Mouse (Mus musculus): ENCODE results near the gene Tspan11. TPM values are rescaled to one million over a fixed set of nuclear protein-coding genes. Genes with fewer than 3 reads are reported as not detected.

The Tspan11 gene
- polyA plus RNA-seq, 1 experiment from 2014 or later: 2.6 TPM

DNA sequence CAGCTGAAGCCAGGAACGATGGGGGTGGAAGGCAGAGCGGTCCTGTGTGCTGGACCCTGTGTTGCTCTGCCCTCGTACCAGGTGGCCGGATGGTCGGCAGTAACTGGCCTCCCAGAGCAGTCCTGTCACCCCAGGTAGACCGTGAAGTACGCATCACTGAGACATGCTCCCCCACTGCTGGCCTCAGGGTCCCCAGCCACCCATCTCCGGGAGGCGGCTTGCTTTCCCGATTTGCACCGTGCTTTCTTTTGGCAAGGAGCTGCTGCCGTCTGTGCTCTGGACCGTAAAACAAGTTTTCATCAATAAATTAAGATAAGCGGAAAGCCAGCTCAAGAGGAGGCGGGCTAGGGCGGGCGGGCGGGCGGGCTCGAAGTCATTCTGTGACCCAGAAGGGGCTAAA lies 91.6 kb downstream of the Tspan11 start:
- Histone ChIP-seq H3K4me2 (ENCODE audit: low read depth, low read length) (no peak overlapping the region), H3K36me3 (ENCODE audit: control insufficient read depth, insufficient read depth) (no peaks in the 10 kb centered on the region), H3K27me3 (ENCODE audit: control insufficient read depth, insufficient read depth, low read length) (no peaks in the 10 kb centered on the region), H3K9ac (ENCODE audit: low read length) (no peak overlapping the region), H3K27ac (ENCODE audit: low read length) (no peak overlapping the region), H3K9me3 (replicated peaks; ENCODE audit: control insufficient read depth, low read length) (no peaks in the 10 kb centered on the region), H3K4me3 (ENCODE audit: low read length) (no peak overlapping the region), H3K4me1 (ENCODE audit: control insufficient read depth, insufficient read depth, low read length) (peaks cover 54% of the 10 kb centered on the region)
- 79% methylated on average over 20 of the region's 20 CpGs for WGBS
- no peak for ATAC-seq (replicated peaks; ENCODE audit: extremely low read depth, insufficient read depth, low FRiP score)

DNA sequence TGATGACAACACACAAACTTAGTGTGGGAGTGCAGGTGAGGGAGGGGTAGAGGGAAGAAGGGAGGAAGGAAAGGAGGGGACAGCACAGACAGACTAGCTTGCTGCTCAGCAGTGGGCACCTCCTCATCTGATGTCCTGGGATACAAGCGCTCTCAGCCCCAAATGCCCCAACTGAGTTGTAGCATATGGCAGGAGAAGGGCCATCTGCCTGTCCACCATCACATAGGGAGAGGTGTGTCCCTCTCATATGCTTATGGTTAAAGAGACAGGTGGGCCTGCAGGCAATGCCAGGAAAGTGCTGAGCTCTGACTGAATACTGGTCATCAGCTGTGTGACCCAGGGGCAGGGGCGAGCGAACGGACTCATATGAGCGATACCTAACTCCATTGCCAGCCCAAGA lies 92.4 kb downstream of the Tspan11 start:
- Histone ChIP-seq H3K4me3 (ENCODE audit: low read length) (no peak overlapping the region), H3K27ac (ENCODE audit: low read length) (no peak overlapping the region), H3K9ac (ENCODE audit: low read length) (no peak overlapping the region), H3K4me2 (ENCODE audit: low read depth, low read length) (no peak overlapping the region), H3K27me3 (ENCODE audit: control insufficient read depth, insufficient read depth, low read length) (no peaks in the 10 kb centered on the region), H3K36me3 (ENCODE audit: control insufficient read depth, insufficient read depth) (no peaks in the 10 kb centered on the region), H3K4me1 (ENCODE audit: control insufficient read depth, insufficient read depth, low read length) (peaks cover 45% of the 10 kb centered on the region), H3K9me3 (replicated peaks; ENCODE audit: control insufficient read depth, low read length) (no peaks in the 10 kb centered on the region)
- 98% methylated on average over 5 of the region's 5 CpGs for WGBS
- ATAC-seq (replicated peaks; ENCODE audit: extremely low read depth, insufficient read depth, low FRiP score): no peak

DNA sequence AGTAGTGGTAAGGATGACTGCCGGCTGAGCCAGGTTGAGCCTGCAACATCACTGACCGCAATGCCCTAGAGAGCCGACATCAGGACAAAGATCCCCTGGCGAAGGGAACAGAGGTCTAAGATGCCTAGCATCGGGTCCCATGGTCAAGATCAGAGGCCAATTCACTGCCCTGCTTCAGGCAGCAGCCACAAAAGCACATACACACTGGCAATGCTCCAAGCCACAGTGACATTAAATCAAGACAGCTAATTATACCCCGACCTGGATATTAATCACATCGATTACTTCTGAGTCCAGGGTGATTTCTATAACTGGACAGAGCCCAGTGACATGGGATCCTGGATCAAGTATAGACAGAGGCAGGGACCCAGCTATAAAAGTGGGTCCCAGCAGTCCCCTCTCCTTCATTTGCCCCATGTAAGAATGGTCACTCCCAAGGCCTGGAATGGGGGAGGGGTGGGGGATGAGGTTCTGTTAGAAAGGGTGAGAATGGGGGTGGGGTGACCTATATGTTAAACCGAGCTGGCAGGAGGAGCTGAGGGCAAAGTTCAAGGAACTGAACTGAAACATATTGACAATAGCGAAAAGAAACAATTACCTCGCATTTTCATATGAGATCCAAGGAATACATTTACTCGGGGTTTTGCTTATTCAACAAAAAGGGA lies 93.1 kb downstream of the Tspan11 start:
- Histone ChIP-seq H3K27me3 (ENCODE audit: control insufficient read depth, insufficient read depth, low read length) (no peaks in the 10 kb centered on the region), H3K9me3 (replicated peaks; ENCODE audit: control insufficient read depth, low read length) (no peaks in the 10 kb centered on the region), H3K4me2 (ENCODE audit: low read depth, low read length) (no peak overlapping the region), H3K36me3 (ENCODE audit: control insufficient read depth, insufficient read depth) (no peaks in the 10 kb centered on the region), H3K4me1 (ENCODE audit: control insufficient read depth, insufficient read depth, low read length) (peaks cover 43% of the 10 kb centered on the region), H3K27ac (ENCODE audit: low read length) (peak overlapping the region; percentile 74), H3K4me3 (ENCODE audit: low read length) (no peak overlapping the region), H3K9ac (ENCODE audit: low read length) (peak overlapping the region; percentile 42)
- 63% methylated on average over 11 of the region's 11 CpGs for WGBS
- no peak for ATAC-seq (replicated peaks; ENCODE audit: extremely low read depth, insufficient read depth, low FRiP score)

DNA sequence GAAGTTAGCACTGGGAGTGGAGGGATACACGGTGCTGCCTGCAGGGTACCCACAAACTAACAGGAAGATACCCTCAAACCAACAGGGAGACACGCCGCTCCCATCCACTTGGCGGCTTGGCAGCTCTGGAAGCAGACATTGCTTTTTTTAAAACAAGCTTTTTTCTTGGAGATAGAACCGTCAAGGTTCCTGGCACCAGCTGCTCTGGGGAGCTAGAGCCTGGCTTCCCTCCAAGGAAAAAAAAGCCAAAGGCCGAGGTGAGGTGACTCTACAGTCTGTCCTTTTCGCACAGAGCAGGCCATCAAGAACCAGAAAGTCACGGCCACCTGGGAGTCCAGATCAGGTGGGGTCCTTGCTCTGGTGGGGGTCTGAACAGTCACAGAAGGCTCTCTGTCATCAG lies 93.8 kb downstream of the Tspan11 start:
- Histone ChIP-seq H3K9ac (ENCODE audit: low read length) (peak overlapping the region; percentile 42), H3K4me3 (ENCODE audit: low read length) (no peak overlapping the region), H3K9me3 (replicated peaks; ENCODE audit: control insufficient read depth, low read length) (no peaks in the 10 kb centered on the region), H3K4me2 (ENCODE audit: low read depth, low read length) (no peak overlapping the region), H3K27ac (ENCODE audit: low read length) (peak overlapping the region; percentile 74), H3K27me3 (ENCODE audit: control insufficient read depth, insufficient read depth, low read length) (no peaks in the 10 kb centered on the region), H3K4me1 (ENCODE audit: control insufficient read depth, insufficient read depth, low read length) (peaks cover 44% of the 10 kb centered on the region), H3K36me3 (ENCODE audit: control insufficient read depth, insufficient read depth) (no peaks in the 10 kb centered on the region)
- no peak for ATAC-seq (replicated peaks; ENCODE audit: extremely low read depth, insufficient read depth, low FRiP score)
- 19% methylated on average over 8 of the region's 8 CpGs for WGBS

DNA sequence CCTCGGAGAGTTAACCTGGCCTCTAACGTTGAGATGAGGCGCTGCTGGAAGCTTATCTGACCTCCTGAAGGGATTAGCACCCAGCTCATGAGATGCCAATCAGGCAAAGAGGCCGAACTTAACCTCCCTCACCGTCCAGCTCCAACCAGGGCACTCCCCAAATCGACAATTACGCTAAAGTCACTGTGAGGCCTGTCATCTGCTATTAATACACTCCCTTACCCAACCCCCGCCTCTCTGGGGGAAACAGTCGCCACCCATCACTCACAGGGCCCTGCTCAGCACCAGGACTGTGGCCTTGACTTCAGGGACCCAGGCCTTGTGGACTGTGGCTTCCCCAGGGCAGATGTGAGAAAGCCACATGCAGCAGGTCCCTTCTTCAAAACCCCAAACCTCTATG lies 99.0 kb downstream of the Tspan11 start:
- Histone ChIP-seq H3K4me3 (ENCODE audit: low read length) (no peak overlapping the region), H3K9me3 (replicated peaks; ENCODE audit: control insufficient read depth, low read length) (no peaks in the 10 kb centered on the region), H3K4me2 (ENCODE audit: low read depth, low read length) (peak overlapping the region; percentile 22; the same call in 1 of the 2 replicates), H3K9ac (ENCODE audit: low read length) (peak overlapping the region; percentile 61), H3K4me1 (ENCODE audit: control insufficient read depth, insufficient read depth, low read length) (peaks cover 67% of the 10 kb centered on the region), H3K27ac (ENCODE audit: low read length) (peak overlapping the region; percentile 92), H3K36me3 (ENCODE audit: control insufficient read depth, insufficient read depth) (no peaks in the 10 kb centered on the region), H3K27me3 (ENCODE audit: control insufficient read depth, insufficient read depth, low read length) (no peaks in the 10 kb centered on the region)
- ATAC-seq (replicated peaks; ENCODE audit: extremely low read depth, insufficient read depth, low FRiP score): peak; percentile 31; the same call in 1 of the 2 replicates
- WGBS: 28% methylated on average over 9 of the region's 9 CpGs

DNA sequence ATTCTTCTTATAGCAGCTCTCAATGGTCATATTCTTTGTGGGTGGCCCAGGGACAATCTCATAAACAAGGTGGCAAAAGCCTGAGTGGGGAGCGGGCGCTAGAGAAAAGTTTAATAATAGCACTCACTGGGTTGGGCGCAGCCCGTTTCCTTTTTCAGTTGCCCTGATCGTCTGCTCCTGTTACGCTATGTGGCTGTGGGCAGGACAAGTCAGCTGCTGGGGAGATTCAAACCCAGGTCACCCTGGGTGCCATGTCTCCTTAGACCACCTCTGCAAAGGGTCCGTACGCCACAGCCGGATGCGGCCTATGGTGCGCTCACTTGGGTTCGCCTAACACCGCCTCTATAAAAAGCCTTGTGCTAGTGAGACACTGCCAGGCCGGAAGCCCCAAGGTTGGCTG lies 100.0 kb downstream of the Tspan11 start:
- Histone ChIP-seq H3K4me3 (ENCODE audit: low read length) (no peak overlapping the region), H3K9me3 (replicated peaks; ENCODE audit: control insufficient read depth, low read length) (no peaks in the 10 kb centered on the region), H3K9ac (ENCODE audit: low read length) (peak overlapping the region; percentile 61), H3K27me3 (ENCODE audit: control insufficient read depth, insufficient read depth, low read length) (no peaks in the 10 kb centered on the region), H3K27ac (ENCODE audit: low read length) (peak overlapping the region; percentile 92), H3K4me2 (ENCODE audit: low read depth, low read length) (0 out of 2 replicates have a peak overlapping the region, but pooled peaks have one; percentile 2), H3K4me1 (ENCODE audit: control insufficient read depth, insufficient read depth, low read length) (peaks cover 72% of the 10 kb centered on the region), H3K36me3 (ENCODE audit: control insufficient read depth, insufficient read depth) (peaks cover 2% of the 10 kb centered on the region; the same call in 1 of the 2 replicates)
- 66% methylated on average over 14 of the region's 14 CpGs for WGBS
- no peak for ATAC-seq (replicated peaks; ENCODE audit: extremely low read depth, insufficient read depth, low FRiP score)

DNA sequence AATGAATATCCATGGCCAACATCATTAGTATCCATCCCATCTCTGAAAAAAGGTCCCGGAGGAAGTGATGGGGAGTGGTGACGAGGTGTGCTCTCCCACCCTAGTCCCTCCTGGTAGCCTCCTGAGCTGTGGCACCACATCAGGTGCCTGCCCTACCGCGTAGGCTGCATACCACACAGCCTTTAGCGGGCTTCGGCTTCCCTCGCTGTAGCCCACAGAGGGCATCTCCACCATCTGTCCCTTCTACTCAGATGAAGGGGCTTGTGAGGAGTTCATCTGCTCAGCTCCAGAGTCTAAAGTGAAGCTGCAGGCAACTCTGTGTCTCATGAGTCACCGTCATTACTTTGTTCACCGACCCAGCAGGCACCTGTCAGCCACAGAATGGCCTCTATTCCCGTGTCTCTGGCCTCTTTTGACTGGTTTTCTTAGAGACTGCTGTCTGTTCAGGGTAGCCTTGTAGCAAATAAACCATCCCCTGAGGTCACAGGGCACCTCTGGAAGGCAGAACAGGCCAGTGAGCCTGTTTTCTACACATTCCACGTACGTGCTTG lies 101.6 kb downstream of the Tspan11 start:
- ATAC-seq (replicated peaks; ENCODE audit: extremely low read depth, insufficient read depth, low FRiP score): 0 out of 2 replicates have a peak, but pooled peaks have one; percentile 0
- H3K36me3 ChIP-seq (ENCODE audit: control insufficient read depth, insufficient read depth): peaks cover 3% of the 10 kb centered on the region; the same call in 1 of the 2 replicates
- H3K9me3 ChIP-seq (replicated peaks; ENCODE audit: control insufficient read depth, low read length): no peaks in the 10 kb centered on the region
- H3K4me3 ChIP-seq (ENCODE audit: low read length): no peak overlapping the region
- no peaks in the 10 kb centered on the region for H3K27me3 ChIP-seq (ENCODE audit: control insufficient read depth, insufficient read depth, low read length)
- 68% methylated on average over 12 of the region's 12 CpGs for WGBS
- H3K27ac ChIP-seq (ENCODE audit: low read length): peak overlapping the region; percentile 99
- H3K9ac ChIP-seq (ENCODE audit: low read length): peak overlapping the region; percentile 64
- H3K4me1 ChIP-seq (ENCODE audit: control insufficient read depth, insufficient read depth, low read length): peaks cover 80% of the 10 kb centered on the region
- peak overlapping the region; percentile 14; the same call in 1 of the 2 replicates for H3K4me2 ChIP-seq (ENCODE audit: low read depth, low read length)

DNA sequence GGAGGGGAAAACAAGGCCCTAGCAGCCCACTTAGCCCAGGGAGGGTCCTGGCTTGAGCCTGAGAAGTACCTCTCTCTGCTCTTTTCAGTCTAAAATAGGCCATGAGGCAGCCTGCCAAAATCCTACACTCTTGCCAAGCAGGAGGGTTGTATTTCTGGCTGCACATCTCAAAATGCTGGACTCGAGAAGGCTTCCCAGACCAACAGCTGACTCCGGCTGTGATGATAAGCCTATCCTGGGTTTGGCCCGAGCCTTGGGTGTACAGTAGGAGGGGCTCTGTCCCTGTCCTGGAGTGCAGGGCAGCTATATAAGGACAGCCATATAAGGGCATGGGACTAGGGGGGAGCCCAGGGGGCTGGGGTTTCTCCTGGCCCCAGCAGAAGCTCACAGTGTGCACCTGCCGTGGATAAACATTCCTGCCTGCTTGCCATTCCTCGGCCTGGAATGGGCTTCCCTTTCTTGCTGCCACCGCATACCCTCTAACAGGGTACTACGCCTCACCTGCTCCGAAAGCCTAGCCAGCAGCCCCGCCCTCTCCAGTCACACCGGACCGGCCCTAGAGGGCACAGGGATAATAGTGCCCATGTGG lies 102.3 kb downstream of the Tspan11 start:
- peak overlapping the region; percentile 77 for H3K9ac ChIP-seq (ENCODE audit: low read length)
- 27% methylated on average over 11 of the region's 11 CpGs for WGBS

More for the DNA sequence above, 102.3 kb downstream of the Tspan11 start:
- H3K36me3 ChIP-seq (ENCODE audit: control insufficient read depth, insufficient read depth): peaks cover 3% of the 10 kb centered on the region; the same call in 1 of the 2 replicates
- peak overlapping the region; percentile 51 for H3K4me3 ChIP-seq (ENCODE audit: low read length)
- no peaks in the 10 kb centered on the region for H3K9me3 ChIP-seq (replicated peaks; ENCODE audit: control insufficient read depth, low read length)
- H3K27ac ChIP-seq (ENCODE audit: low read length): peak overlapping the region; percentile 99
- H3K4me1 ChIP-seq (ENCODE audit: control insufficient read depth, insufficient read depth, low read length): peaks cover 83% of the 10 kb centered on the region
- ATAC-seq (replicated peaks; ENCODE audit: extremely low read depth, insufficient read depth, low FRiP score): peak; percentile 90
- no peaks in the 10 kb centered on the region for H3K27me3 ChIP-seq (ENCODE audit: control insufficient read depth, insufficient read depth, low read length)
- H3K4me2 ChIP-seq (ENCODE audit: low read depth, low read length): peak overlapping the region; percentile 62

Data from heart, embryonic 16.5 days (tissue).